23 mouse cellular contexts compared by ENCODE assay signal in the genomic region with DNA sequence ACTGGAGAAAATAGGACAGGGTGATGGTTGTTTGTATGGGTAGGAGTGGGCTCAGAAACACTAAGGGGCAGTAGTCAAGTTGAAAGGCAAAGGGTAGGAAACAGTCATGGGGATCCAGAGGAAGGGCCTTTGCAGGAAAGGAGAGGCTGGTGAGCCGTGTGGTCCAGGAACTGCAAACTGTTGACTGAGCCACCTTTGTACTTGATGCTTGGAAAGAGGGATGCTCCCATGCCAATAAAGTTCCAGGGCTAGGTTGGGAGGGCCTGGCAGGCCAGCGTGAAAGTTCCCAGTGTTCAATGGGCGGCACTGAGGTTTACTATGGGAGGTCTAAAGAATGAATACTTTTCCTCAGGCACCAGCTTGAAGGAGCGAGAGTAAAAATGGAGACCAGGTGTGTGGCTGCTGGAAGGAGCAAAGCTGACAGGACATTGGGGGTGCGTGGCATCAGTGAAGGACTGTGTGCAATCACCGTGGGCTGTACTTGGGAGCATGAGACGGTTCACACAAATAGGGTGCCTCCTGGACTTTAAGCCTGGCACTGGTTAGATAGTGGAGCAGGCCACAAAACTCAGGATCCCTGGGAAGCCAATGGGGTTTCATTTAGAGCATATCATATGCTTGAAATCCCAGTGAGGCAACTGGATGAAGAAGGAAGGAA. TPM values are rescaled to one million over a fixed set of nuclear protein-coding genes. Genes with fewer than 3 reads are reported as not detected.
"Had no signal": no experiment of that assay in that cellular context is flagged by ENCODE, and none has a peak within 500 bp of the region (broad histone marks: within the 10 kb centered on the region; RNA-seq: fewer than 3 reads in every experiment).

No protein-coding gene starts in this region.

- H3K4me1 ChIP-seq: limb, embryonic 15.5 days; midbrain, embryonic 10.5 days; midbrain, embryonic 13.5 days; neural tube, embryonic 13.5 days; neural tube, embryonic 15.5 days had no signal

- H3K9me3 ChIP-seq: limb, embryonic 15.5 days; midbrain, embryonic 10.5 days; midbrain, embryonic 13.5 days; neural tube, embryonic 13.5 days; neural tube, embryonic 15.5 days had no signal

- H3K4me2 ChIP-seq: limb, embryonic 15.5 days; lung, embryonic 14.5 days; midbrain, embryonic 13.5 days; neural tube, embryonic 13.5 days; neural tube, embryonic 15.5 days had no signal

- H3K36me3 ChIP-seq: limb, embryonic 15.5 days; midbrain, embryonic 10.5 days; midbrain, embryonic 13.5 days; neural tube, embryonic 13.5 days; neural tube, embryonic 15.5 days had no signal

- H3K4me3 ChIP-seq: limb, embryonic 15.5 days; midbrain, embryonic 10.5 days; midbrain, embryonic 13.5 days; myocyte; neural tube, embryonic 13.5 days; neural tube, embryonic 15.5 days had no signal

- H3K27me3 ChIP-seq: limb, embryonic 15.5 days; midbrain, embryonic 13.5 days; neural tube, embryonic 13.5 days; neural tube, embryonic 15.5 days had no signal

- H3K9ac ChIP-seq: limb, embryonic 15.5 days; lung, embryonic 14.5 days; midbrain, embryonic 13.5 days; neural tube, embryonic 13.5 days; neural tube, embryonic 15.5 days had no signal

- ATAC-seq: midbrain, embryonic 13.5 days; midbrain, embryonic 16.5 days had no signal

- H3K27ac ChIP-seq: limb, embryonic 15.5 days; midbrain, embryonic 10.5 days; midbrain, embryonic 13.5 days; neural tube, embryonic 13.5 days; neural tube, embryonic 15.5 days had no signal

- DNase-seq: lung, adult 18-20 months; lung, embryonic 14.5 days; lung, postnatal 10 days; lung, postnatal 4 days; retina, postnatal 1 day; right cerebral cortex, adult 18-20 months; right cerebral cortex, postnatal 25 days; right cerebral cortex, postnatal 4 days; spleen, adult 18-20 months; thymus, adult 18-20 months; thymus, postnatal 25 days; thymus, postnatal 4 days had no signal

RNA-seq across cellular contexts. Expression of a gene that starts 17.6 kb away (rescaled TPM):
- polyA plus RNA-seq: limb, embryonic 15.5 days; lung, embryonic 14.5 days; lung, embryonic 16.5 days; midbrain, embryonic 10.5 days; midbrain, embryonic 16.5 days; myocyte; neural tube, embryonic 11.5 days; neural tube, embryonic 13.5 days; neural tube, embryonic 15.5 days; small intestine, adult 2 months; urinary bladder, adult 2 months had no signal

RNA-seq across cellular contexts. Expression of a gene that starts 18.1 kb away (rescaled TPM):
- polyA plus RNA-seq: midbrain, embryonic 10.5 days; midbrain, embryonic 13.5 days; myocyte; neural tube, embryonic 11.5 days; neural tube, embryonic 13.5 days had no signal
